Mouse (Mus musculus): Measurements from ENCODE around the gene Slc16a6.

The Slc16a6 gene

DNA sequence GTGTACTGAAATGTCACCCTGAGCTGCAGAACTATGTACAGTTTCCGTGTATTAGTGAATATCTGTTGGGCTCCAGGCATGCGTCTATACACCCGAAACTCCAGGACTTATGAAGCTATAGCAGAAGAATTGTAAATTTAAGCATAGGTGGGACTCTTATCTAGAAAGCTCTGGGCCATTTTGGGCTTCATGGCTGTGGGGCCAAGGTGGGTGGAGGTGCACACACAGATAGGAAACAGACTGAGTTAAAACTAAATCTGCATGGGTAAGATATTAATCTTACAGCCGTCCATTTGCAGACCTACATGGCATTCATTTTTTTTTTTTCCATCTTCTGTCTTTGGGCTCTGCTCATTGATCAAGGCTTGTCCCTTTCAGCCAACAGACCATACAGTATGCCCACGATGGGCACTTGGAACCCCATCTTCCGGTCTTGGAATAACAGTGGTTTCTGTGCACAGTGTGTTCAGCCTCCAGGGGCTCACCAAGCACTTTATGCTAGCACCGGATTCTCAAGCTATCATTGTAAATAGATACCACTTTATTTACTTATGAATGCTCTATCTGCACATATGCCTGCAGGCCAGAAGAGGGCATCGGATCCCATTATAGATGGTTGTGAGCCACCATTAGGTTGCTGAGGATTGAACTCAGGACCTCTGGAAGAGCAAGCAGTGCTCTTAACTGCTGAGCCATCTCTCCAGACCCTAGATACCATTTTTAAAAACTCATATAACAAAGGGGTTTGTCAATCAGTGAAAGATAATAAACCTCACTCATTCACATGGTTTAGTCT lies 29.7 kb downstream of the Slc16a6 start:
- no peak for DNase-seq

DNA sequence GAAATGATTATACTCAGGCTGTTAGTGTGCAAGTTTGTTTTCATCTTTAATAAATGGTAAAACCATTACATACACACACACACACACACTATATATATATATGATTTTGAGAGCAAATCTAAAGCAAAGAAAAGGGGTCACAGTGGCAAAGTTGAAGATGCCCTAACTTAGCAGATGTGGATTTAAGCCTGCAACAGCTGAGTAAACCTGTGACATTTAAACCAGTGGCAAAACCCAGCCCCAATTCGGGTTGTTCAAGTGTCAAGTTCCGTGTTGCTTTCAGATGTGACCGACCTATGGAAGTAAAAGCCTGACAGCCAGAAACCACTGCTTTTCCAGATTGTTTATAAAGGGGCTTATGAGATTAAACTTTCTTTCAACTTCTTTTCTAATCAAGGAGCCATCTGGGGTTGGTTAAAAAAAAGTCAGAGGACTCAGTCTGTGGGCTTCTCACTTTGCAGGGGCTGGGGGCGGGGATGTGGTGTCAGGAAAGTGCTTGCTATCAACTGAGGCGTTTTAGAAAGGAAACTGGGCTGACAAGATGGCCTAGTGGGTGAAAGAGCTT lies 31.1 kb downstream of the Slc16a6 start:
- no peak for DNase-seq

DNA sequence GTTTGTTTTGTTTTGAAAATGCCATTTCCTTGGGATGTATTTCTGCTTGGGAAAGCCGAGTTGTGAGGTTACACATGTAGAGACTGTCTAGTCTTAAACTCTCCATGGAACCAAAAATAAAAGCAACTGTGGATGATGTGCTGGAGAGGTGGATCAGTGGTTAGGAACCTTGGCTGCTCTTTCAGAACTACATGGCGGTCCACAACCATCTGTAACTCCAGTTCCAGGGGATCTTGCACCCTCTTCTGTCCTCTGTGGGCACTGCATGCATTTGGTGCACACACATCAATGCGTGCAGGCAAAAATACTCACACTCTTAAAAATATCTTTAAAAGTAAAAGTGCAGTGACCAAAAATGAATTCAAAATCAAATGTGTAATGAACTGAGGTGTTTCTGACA lies 32.3 kb downstream of the Slc16a6 start:
- DNase-seq, result peak in 1 of 2 experiments; percentile 74

DNA sequence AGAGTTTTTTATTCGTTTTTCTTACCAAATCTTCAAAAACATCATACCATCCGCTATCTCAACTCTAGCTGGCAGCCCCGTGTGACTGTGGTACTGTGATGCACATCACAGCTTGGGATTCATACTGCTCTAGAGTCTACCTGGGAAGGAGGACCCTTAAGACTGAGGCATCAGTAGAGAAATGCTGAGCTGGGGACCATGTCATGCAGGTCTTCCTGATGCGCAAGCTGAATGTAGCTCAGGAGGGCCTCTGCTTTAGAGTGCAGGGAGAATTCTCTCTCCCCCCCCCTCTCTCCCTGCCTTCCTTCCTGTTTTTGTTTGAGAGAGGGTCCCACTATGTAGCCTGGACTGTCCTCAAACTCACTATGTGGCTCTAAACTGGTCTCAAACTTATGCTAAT lies 32.8 kb downstream of the Slc16a6 start:
- DNase-seq, result no peak

DNA sequence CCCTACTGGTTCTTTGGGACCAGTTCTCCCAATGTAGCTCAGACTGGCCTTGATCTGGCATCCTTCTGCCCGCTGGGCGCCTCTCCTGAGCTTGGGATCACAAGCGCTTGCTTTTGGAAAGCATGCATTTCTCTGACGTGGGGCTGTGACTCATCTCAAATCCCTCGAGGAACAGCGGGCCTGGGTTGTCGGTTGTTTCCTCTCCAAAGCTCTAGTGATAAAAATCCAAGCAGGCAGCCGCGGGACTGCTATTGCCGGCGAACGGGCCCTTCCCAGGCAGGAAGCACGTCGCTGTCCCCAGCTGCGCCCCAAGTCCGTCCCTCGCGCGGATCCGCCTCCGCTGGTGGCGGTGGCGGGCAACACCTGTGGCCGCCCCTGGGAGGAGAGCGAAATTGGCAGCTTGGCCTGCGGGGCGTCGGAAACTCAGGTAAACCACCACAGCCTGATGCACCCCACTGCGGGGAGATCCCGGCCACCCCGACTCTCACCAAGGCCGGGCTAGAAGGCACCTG lies 33.5 kb downstream of the Slc16a6 start:
- peak; percentile 82 to 87 for DNase-seq

DNA sequence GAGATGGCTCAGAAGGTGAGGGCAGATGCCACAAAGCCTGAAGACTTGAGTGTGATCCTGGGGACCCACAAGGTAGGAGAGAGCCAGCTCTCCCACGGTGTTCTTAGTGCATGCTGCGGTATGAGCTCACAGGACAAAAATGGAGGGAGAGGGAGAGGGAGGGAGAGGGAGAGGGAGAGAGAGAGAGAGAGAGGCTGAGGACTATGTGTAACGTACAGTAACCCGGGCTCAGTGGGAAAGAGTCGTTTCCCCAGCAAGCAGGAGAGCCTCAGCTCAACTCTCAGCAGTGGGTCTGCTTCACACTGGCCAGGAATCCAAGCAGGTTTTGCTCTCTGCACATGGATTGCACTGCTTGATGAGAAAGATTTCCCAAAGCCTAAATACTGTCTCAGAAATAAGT lies 34.2 kb downstream of the Slc16a6 start:
- DNase-seq, result no peak

DNA sequence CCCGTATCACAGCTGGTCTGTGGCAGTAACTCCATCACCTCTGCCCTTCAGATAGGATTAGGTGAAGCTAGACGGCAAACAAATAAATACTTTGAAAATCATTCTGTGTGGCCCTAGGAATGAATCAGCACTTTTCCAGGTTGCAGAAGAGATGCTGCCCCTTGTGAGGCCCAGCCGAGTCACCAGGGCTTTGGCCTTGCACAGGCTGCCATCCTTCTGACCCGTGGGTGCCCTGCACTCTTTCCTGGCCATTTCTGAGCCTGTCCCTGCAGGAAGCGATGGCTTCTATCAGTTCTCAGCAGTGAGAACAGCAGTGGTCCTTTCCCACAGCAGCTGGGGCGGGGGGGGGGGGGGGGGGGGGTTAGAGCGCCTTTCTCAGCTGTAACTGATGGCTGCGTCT lies 36.5 kb downstream of the Slc16a6 start:
- DNase-seq, result no peak

DNA sequence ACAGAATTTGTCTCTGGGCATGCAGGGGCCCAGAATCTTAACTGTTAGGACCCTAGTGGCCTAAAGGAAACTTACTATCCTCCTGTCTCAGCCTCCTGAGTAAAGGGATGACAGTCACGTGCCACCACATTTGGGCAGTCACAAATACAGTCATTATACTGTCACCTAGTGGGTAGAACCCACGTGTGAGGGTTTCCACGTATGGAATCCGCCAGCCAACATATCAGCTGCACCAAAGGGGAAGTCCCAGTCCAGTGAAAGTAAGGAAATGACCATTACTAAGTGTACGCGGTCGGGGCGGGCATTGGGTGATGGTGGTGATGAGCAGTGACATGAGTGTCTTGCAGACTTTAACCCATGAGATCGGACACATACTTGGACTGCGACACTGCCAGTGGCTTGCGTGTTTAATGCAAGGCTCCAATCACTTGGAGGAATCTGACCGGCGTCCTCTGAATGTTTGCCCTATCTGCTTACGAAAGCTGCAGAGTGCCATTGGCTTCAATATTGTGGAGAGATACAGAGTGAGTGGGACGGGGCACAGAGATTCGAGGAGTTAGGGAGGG lies 39.1 kb downstream of the Slc16a6 start:
- DNase-seq, result no peak

DNA sequence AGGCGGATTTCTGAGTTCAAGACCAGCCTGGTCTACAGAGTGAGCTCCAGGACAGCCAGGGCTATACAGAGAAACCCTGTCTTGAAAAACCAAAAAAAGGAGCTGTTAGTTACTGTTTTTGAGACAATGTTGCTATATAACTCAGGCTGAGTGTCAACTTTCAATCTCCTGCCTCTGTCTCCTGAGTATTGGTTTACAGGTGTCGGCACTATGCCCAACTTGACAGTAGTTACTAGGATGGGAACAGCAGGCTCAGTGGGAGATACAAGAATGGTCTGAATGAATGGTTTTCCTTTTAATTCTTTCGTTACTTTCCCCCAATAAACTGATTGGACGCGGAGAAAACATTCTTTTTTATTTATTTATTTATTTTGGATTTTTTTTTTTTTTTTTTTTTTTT lies 46.0 kb downstream of the Slc16a6 start:
- DNase-seq, result no peak

DNA sequence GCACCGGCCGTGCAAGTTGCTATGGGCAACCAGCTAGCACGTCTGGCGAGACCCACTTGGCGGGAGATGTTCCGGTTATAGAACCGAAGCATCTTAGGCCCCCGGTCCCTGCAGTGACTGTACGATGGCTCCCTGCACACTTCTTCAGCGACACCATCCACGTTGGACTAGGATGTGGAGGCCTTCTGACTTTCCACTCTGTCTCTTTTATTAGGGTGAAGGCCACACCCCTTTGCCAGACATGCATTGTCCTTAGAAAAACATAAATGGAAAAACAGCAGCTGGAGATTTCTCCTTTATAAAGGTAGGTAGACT lies 47.2 kb downstream of the Slc16a6 start:
- DNase-seq, result no peak

DNA sequence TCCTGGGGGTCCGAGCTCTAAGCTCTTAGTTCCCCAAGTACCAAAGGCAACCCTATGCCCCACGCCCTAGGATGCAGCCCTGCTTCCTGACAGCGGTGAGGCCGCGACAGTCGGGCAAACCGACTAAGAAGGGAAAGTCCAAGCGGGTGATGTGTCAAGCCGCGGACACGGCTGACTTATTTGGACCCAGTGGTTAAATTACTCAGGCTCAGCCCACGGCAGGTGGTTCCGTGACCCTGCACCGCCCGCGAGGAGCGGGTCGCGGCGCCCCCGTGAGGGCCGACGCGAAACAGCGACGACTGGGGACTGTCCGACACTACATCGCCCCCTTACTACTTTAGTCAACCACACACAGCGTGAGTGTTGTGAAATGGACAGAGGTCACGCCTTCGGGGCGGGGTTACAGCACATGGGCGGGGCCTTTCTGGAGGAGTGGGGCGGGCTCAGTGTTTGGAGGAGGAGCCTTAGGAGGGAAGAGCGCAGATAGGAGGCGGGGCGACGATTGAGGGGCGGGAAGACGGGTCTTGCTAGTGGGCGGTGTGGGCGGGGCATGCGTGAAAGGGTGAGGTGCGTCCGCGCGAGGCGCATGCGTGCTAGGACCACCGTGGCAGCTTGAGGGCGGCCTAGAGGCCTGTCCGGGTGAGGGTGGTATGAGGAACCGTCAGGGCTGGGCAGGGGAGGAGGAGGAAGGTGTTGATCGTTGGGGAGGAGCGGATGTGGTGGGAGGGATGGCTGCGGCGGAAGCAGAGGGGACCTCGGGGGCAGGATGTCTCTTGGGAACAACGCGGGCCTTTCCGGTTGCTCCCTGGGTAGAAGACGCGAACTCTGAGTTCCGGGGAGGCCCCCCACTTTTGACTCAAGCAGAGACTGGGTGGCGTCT lies 47.8 kb downstream of the Slc16a6 start, which contains the start of gene Amz2:
Gene Amz2, plus strand, starts transcription at position 555 of the 880 bp plus-strand sequence.
- peak; percentile 99 to 100 for DNase-seq

DNA sequence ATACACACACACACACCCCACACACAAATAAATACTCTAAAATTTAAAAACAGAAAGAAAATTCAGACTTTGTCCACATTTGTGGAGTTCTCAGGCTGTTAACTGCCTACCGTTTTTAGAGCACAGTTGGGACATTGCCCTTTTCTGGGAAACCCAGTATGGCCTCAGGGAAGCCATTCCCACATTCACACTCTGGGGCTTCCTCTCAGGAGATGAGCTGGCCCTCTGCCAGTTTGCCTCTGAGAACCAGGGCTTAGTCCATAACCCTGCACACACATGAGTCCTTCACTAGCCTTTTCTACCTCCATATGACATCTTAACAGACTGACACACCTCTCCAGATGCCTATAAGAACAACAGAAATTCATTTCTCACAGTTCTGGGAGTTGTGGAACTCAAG lies 50.1 kb downstream of the Slc16a6 start:
- peak in 1 of 2 experiments; percentile 53 for DNase-seq

DNA sequence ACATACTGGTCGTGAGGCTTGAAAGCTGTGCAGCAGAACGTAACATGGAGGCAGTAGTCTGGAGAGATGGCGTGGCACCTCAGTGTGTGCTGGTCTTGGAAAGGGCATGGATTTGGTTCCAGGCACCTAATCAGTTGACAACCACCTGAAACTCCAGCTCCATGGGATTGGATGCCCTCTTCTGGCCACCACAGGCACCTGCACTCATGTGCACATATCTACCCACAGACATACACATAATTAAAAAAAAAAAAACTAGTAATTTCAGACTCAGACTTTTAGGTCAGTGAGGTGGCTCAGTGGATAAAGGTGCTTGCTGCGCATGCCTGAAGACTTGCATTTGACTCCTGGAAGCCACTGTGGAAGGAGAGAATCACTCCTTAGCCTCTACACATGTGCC lies 51.1 kb downstream of the Slc16a6 start:
- DNase-seq, result no peak

DNA sequence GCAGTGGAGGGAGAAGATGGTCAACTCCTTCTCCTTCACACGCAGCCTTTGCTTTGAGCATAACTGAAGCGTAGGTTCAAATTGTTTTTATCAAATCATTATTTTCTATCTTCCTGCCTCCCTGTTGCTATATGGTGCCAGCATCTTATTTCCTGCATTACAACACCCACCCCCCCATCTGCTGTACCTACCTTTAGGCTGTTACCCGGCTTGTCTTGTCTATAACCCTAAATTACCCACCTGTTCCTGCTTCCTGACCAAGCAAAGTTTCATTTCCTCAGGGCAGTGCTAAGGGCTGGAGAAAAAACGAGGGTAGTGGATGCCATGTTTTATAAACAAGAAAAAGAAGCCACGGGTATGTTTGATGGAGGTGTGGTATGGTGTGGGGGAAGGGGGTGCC lies 52.2 kb downstream of the Slc16a6 start:
- no peak for DNase-seq

DNA sequence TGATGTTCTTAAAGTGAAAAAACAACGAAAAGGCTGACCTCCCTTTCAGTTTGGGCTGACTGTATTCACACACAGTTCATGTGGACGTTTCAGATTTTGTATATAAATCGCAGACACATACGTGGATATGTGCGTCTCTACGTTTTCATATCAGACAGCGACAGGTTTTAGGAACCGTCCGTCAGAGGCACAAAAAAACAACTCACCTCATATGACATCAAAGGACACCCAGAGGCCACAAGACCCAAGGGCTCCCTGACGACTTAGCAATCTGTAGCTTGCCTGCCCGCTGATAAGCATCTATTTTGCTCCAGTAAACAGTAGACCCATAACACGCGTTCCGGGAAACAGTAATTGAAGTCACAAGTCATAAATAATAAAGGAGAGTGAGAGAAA lies 52.8 kb downstream of the Slc16a6 start:
- no peak for DNase-seq

DNA sequence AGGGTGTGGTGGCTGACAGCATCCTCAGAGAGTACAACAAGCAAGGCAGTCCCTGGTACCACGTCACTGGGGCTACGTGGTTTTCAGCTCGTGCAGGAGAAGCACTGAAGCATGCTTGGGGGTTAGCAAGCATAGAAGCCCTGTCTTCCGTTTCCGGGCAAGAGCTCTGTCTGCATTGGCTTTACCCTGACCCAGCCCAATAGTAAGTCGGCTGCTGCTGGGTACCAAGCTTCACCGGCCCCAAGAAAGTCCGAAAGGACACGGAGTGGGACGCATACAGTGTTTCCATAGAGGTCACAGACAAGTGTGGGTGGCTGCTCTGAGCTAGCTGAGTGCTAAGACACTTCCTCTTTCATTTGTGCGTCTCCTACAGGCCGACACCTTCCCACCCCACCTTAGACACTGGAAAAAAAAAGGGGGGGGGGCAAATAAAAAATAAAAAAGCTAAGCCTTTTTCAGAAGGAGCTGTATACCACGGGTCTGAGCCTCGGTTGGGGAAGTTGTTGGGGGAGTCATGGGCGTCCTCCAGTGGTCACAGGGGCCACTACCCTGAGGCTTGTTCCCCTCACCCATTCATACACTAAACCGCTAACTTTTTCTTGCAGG lies 53.3 kb downstream of the Slc16a6 start:
- DNase-seq, result peak in 1 of 2 experiments; percentile 20

DNA sequence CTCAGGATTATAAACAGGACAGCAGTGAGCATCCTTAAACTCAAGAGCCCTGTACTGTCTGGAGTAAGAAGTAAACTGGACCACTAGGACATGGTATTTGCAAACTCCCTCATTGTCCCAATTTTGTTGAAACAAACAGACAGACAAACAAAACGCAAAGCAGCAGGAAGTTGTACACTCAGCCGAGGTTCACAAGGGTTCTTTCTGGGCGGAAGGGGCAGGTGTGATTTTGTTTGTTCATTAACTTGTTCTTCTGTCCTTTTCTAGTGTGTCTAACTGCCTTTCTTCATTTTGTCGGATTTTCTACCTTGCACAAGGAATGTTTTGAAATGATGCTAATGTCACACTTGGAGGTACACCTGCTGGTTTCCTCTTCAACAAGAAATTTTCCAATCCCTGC lies 53.9 kb downstream of the Slc16a6 start:
- DNase-seq, result peak in 1 of 2 experiments; percentile 14

DNA sequence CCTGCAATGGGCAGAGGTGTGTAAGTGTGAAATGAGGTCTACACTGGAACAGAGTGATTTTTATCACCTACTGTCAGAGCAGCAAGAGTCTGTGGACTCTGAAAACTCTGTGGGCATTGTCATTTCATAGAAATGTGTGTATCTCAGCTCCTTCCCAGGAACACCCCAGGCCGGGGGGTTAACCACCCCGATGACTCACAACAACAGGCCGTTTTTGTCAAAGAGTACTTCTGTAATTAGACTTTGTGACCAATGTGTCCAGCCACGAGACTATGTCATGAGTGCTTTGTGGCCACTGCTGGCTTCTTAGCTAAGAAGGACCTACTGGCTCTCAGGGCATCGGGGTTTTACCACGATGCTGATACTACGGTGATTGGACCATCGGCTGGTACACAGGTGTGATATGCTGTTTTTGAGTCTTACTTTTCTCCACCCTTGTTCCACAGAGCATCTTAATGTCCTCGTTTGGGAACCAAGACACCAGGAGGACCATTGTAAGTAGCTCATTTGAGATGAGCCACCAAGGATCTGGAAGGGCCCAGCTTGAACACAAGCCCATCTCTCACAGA lies 55.8 kb downstream of the Slc16a6 start:
- DNase-seq, result no peak

DNA sequence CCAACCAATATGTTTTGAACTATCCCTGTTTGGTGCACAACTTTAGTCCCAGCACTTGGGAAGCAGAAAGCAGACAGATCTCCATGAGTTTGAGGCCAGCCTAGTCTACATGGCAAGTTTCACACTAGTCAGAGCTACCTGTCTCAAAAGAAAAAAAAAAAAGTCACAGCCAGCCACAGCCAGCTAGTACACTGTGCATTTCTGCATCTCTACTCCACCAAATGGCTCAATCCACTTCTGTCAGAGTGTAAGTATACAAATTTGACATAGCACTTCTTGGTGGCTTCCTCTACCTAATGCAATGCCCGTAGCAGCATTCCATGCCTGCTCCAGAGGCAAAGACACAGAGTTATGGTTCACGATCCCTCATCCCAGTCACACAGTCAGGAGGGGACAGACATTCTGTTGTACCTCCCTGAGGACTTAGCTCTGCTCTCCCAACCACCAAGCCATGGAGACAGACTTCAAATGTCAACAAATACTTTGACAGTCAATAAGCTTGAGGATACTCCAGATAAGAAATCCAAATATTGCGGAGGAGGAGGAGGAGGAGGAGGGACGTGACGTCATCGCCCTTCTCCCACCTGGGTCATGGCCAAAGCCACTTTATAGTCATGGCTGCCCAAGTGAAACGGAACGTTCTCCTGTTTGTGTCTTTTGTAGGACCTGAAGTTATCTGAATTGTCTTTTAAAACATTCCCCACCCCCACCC lies 56.5 kb downstream of the Slc16a6 start:
- DNase-seq, result no peak

DNA sequence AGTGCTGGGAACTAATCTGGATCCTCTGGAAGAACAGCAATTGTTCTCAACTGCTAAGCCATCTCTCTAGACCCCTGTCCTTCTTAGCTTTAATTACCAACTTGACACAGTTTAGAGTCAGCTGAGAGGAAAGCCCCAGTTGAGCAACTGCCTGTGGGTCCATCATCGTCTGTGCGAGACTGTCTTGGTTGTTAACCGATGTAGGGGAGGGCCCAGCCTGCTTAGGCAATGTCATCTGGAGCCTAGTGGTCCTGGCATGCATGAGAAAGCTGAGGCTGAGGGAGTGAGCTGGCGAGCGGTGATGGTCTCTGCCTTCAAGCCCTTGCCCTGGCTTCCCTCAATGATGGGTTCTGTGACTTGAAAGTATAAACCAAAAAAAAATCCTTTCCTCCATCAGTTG lies 58.6 kb downstream of the Slc16a6 start:
- no peak for DNase-seq

DNA sequence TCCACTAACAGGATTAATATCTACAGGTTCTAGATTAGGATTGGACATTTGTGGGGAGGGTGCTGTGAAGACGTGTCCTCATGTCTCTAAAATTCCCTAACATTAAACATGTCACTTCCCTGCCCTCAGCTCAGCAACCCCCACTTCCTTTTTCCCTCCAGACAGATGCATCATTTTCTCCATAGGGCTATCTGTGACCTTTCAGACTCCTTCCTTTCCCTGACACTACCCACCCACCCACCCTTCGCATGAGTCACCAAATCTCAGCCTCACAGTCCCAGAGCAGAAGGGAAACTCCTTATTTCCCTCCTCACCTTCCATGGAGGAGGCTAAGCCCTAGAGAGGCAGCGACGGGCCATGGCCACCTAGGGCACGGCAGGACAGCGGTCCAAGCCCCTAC lies 59.8 kb downstream of the Slc16a6 start, which contains the start of gene 9930022D16Rik:
Gene 9930022D16Rik, plus strand, starts transcription at position 301 of the 400 bp plus-strand sequence.
- DNase-seq, result no peak
